Mouse (Mus musculus) lung, postnatal 25 days (tissue): ENCODE data around the gene Lyg2.

Experiments used
- DNase-seq: peaks from one replicate; pipeline ENCODE4 v3.0.0; 2022; ENCODE audit warnings: low spot score

The Lyg2 gene

GRCm38 (mm10) chr1:37916393-37916792 lies at the start of gene Lyg2:
TSS of gene Lyg2 (minus strand) at chr1:37916493.
- no peak for DNase-seq

GRCm38 (mm10) chr1:37965571-37965970 lies 49.3 kb upstream of the Lyg2 start:
- DNase-seq = no peak

GRCm38 (mm10) chr1:37959486-37959885 lies 43.2 kb upstream of the Lyg2 start:
- DNase-seq = no peak

GRCm38 (mm10) chr1:37958516-37958915 lies 42.2 kb upstream of the Lyg2 start:
- no peak for DNase-seq

GRCm38 (mm10) chr1:37957659-37958058 lies 41.4 kb upstream of the Lyg2 start, which contains the start of gene Lyg1:
TSS of gene Lyg1 (minus strand) at chr1:37957759.
- DNase-seq = no peak

- no peak for DNase-seq
Observed at GRCm38 (mm10) chr1:37956690-37957431, 40.6 kb upstream of the Lyg2 start.

GRCm38 (mm10) chr1:37955251-37955650 lies 39.0 kb upstream of the Lyg2 start:
- no peak for DNase-seq

- no peak for DNase-seq
Observed at GRCm38 (mm10) chr1:37954786-37955185, 38.5 kb upstream of the Lyg2 start.

- no peak for DNase-seq
Observed at GRCm38 (mm10) chr1:37948906-37949305, 32.6 kb upstream of the Lyg2 start.

- DNase-seq = peak; percentile 50
Observed at GRCm38 (mm10) chr1:37931806-37932205, 15.5 kb upstream of the Lyg2 start.

- no peak for DNase-seq
Observed at GRCm38 (mm10) chr1:37925971-37926370, 9.7 kb upstream of the Lyg2 start.

- DNase-seq = no peak
Observed at GRCm38 (mm10) chr1:37922536-37922935, 6.2 kb upstream of the Lyg2 start.

- no peak for DNase-seq
Observed at GRCm38 (mm10) chr1:37918096-37918495, 1.8 kb upstream of the Lyg2 start.

GRCm38 (mm10) chr1:37917666-37918065 lies 1.4 kb upstream of the Lyg2 start:
- DNase-seq = no peak

- DNase-seq = no peak
Observed at GRCm38 (mm10) chr1:37912751-37913150, 3.5 kb downstream of the Lyg2 start.

GRCm38 (mm10) chr1:37903178-37903577 lies 13.1 kb downstream of the Lyg2 start:
- no peak for DNase-seq

GRCm38 (mm10) chr1:37900288-37900687 lies 16.0 kb downstream of the Lyg2 start:
- no peak for DNase-seq

GRCm38 (mm10) chr1:37899816-37900215 lies 16.5 kb downstream of the Lyg2 start:
- DNase-seq = no peak

- DNase-seq = no peak
Observed at GRCm38 (mm10) chr1:37894606-37895005, 21.7 kb downstream of the Lyg2 start.

GRCm38 (mm10) chr1:37891400-37891799 lies 24.9 kb downstream of the Lyg2 start:
- no peak for DNase-seq

- peak; percentile 91 for DNase-seq
Observed at GRCm38 (mm10) chr1:37890025-37890652, 26.2 kb downstream of the Lyg2 start, which contains the start of the genes Mitd1 and Mrpl30. TSS of gene Mitd1 (minus strand) at chr1:37890411. TSS of gene Mrpl30 (plus strand) at chr1:37890477.

GRCm38 (mm10) chr1:37889206-37889605 lies 27.1 kb downstream of the Lyg2 start:
- DNase-seq = no peak

- DNase-seq = no peak
Observed at GRCm38 (mm10) chr1:37884451-37884850, 31.8 kb downstream of the Lyg2 start.
